Mouse (Mus musculus): ENCODE results near the gene Usp32.

The Usp32 gene

DNA sequence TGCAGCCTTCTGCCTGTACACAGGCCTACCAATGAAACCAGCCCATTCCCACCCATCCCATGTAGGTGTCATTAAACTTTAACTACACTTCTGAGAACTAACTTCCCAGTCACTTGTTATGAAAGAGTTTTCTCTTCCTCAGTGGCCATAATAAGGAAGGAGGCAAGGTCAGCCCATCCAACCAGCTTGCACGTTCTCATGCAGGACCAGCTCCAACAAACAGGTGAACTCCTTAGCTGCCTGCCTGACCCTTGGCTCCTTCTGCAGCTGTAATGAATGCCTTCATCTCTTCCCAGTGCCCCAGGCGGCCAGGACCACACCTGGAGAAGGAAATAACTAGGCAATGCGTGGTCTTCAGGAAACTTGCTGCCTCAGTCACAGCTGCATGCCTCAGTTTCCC, 194.1 kb downstream of the Usp32 start:
- DNase-seq, result no peak

- DNase-seq, result no peak
Measured at GRCm38 (mm10) chr11:84944639-84945435, 195.1 kb downstream of the Usp32 start.

DNA sequence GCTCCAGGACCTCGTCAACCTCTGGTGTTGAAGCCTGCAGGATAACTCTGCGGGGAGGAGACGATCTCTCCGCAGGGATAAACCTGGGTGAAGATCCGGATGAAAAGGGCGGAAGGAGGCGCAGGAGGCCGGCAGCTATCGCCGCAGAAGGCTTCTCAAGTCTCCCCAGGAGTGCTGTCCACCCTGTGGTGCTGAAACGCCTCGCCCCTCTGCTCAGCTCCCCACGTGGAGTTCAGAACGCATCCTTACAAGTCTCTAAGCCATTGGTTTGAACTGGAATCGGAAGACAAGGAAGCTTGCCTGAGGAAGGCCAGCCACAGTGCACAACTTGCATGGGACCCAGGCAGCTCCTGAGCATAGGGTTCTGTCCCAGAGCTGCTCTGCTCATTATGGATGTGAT, 196.0 kb downstream of the Usp32 start:
- DNase-seq, result peak; percentile 52

- DNase-seq, result no peak
Measured at GRCm38 (mm10) chr11:84940140-84940539, 199.8 kb downstream of the Usp32 start.

DNA sequence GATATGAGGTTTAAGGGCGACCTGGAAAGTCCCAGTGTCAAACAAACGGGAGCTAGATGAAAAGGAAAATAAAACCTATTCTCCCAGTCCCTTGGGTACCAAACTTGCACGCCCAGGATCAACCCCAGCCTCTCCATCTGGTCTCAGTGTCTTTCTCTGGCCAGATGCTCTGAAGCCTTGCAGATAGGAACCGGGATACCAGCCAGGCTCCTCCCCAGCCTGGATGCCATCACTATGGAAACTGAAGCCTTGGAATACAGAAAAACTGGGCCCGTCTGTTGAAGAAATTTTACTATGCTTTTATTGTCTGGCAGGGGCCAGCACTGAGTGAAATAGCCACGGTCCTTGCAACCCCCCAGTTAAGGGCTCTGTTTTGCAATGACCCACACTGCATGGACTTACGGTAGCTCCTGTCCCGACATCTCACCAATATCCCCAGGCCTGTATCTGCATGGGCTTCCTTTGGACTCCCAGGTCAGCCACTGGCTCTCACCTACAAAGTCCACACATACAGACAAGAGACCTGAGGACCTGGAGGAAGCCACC, 200.4 kb downstream of the Usp32 start:
- DNase-seq, result no peak

Data from liver (tissue).